ENCODE assay signal across 8 mouse cellular contexts in the genomic region with DNA sequence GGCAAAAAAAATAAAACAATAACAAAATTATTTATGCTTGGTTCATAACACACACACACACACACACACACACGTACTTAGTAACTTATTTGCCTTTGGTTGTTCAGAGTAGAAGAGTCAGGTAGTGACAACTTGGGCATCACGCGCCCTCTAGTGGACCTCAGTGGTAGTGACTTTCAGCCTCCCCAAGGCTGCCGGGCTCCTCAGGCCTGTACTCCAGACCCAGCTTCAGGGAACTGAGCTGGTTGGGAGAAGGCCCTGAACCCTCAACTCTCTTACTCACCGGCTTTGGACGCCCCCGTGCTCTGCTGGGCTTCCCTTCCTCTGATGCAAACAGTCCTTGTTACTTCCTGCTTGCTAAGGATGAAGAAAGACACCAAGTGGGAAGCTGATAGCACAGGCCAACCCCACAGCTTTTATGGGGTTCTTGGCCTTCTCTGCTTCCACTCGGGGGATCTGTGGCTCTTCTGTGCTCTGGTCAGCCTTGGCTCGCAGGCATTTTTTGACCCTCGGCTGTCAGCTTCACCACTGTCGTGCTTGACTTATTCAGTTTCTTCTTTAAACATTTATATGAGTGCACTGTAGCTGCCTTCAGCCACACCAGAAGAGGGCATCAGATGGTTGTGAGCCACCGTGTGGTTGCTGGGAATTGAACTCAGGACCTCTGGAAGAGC. TPM values are rescaled to one million over a fixed set of nuclear protein-coding genes. Genes with fewer than 3 reads are reported as not detected.
DNase-seq lines count a peak whose midpoint lies in the region; ATAC-seq and TF ChIP-seq lines count a peak whose summit lies in the region.

No protein-coding gene starts in this region.

- H3K4me1 ChIP-seq in ES-E14 (ENCODE audit: control insufficient read depth in 2 of 2, insufficient read depth in 2 of 2, low read length in 2 of 2, poor library complexity in 1 of 2): no peaks in the 10 kb centered on the region; a peak in 1 of 4 replicates
- no peaks in the 10 kb centered on the region for H3K4me1 ChIP-seq in forebrain, embryonic 14.5 days (ENCODE audit: control insufficient read depth, insufficient read depth, low read length)
- H3K4me1 ChIP-seq in lung, embryonic 14.5 days (ENCODE audit: insufficient read depth): no peaks in the 10 kb centered on the region; the same call in 1 of the 2 replicates
- H3K4me1 ChIP-seq in neural tube, embryonic 15.5 days: no peaks in the 10 kb centered on the region

- no peaks in the 10 kb centered on the region for H3K27me3 ChIP-seq in forebrain, embryonic 14.5 days (replicated peaks; ENCODE audit: control insufficient read depth, insufficient read depth, low read length)
- no peaks in the 10 kb centered on the region for H3K27me3 ChIP-seq in lung, embryonic 14.5 days (ENCODE audit: insufficient read depth, low read length)
- no peaks in the 10 kb centered on the region for H3K27me3 ChIP-seq in neural tube, embryonic 15.5 days (replicated peaks)

- H3K4me3 ChIP-seq in ES-E14 (ENCODE audit: insufficient read depth in 1 of 2, low read depth in 1 of 2, low read length in 2 of 2, poor library complexity in 1 of 2, severe bottlenecking in 1 of 2): no peak overlapping the region
- H3K4me3 ChIP-seq in forebrain, embryonic 14.5 days (ENCODE audit: low read depth, low read length): no peak overlapping the region
- no peak overlapping the region for H3K4me3 ChIP-seq in lung, embryonic 14.5 days (ENCODE audit: low read depth, low read length)
- no peak overlapping the region for H3K4me3 ChIP-seq in neural tube, embryonic 15.5 days (replicated peaks)

- in situ Hi-C loops in ES-E14 (cut with MboI; ENCODE audit: low sequenced_read_pairs in 2 of 2, unreplicated experiment in 2 of 2): loop anchor here in 1 of 2 experiments (5.0 kb wide), 1 partner anchor 91 kb away; the partner anchor contains the start of genes Frmd8 and Slc25a45

- no peak overlapping the region for H3K27ac ChIP-seq in ES-E14 (ENCODE audit: insufficient read depth, low read depth, low read length, poor library complexity, severe bottlenecking)
- no peak overlapping the region for H3K27ac ChIP-seq in forebrain, embryonic 14.5 days (ENCODE audit: low read depth, low read length)
- H3K27ac ChIP-seq in lung, embryonic 14.5 days (ENCODE audit: low read depth): no peak overlapping the region
- H3K27ac ChIP-seq in neural tube, embryonic 15.5 days (replicated peaks): 0 out of 2 replicates have a peak overlapping the region, but pooled peaks have one; percentile 4

- no peaks in the 10 kb centered on the region for H3K36me3 ChIP-seq in ES-E14 (ENCODE audit: control insufficient read depth, insufficient read depth, low read length, poor library complexity, severe bottlenecking)
- no peaks in the 10 kb centered on the region for H3K36me3 ChIP-seq in forebrain, embryonic 14.5 days (ENCODE audit: control insufficient read depth, insufficient read depth, low read length)
- no peaks in the 10 kb centered on the region for H3K36me3 ChIP-seq in lung, embryonic 14.5 days (ENCODE audit: insufficient read depth)
- no peaks in the 10 kb centered on the region for H3K36me3 ChIP-seq in neural tube, embryonic 15.5 days

- peak; percentile 85 for ATAC-seq in forebrain, embryonic 14.5 days
- ATAC-seq in lung, embryonic 14.5 days (ENCODE audit: insufficient read depth): peak; percentile 84
- ATAC-seq in neural tube, embryonic 15.5 days (ENCODE audit: low FRiP score): peak; percentile 86

- no peak overlapping the region for H3K9ac ChIP-seq in ES-E14 (ENCODE audit: insufficient read depth, low read depth, low read length, poor library complexity, severe bottlenecking)
- H3K9ac ChIP-seq in forebrain, embryonic 14.5 days (ENCODE audit: low read length): no peak overlapping the region; the same call in 1 of the 2 replicates
- H3K9ac ChIP-seq in lung, embryonic 14.5 days: no peak overlapping the region
- H3K9ac ChIP-seq in neural tube, embryonic 15.5 days (replicated peaks): no peak overlapping the region

- 12% methylated on average over 12 of the region's 12 CpGs for WGBS in forebrain, embryonic 14.5 days
- 8% methylated on average over 12 of the region's 12 CpGs for WGBS in lung, embryonic 14.5 days
- WGBS in neural tube, embryonic 15.5 days: 11% methylated on average over 12 of the region's 12 CpGs

- peak; percentile 94 for TF ChIP-seq CTCF in lung, embryonic 14.5 days (IDR thresholded peaks at IDR 0.05; ENCODE audit: low read depth)

- no peak overlapping the region for H3K4me2 ChIP-seq in forebrain, embryonic 14.5 days (ENCODE audit: low read length)
- H3K4me2 ChIP-seq in lung, embryonic 14.5 days: no peak overlapping the region
- H3K4me2 ChIP-seq in neural tube, embryonic 15.5 days: no peak overlapping the region

- no peak for DNase-seq in ES-E14 (ENCODE audit: low read depth, low spot score)
- DNase-seq in cerebellum, adult 11 months: peak; percentile 87
- DNase-seq in forebrain, embryonic 14.5 days (ENCODE audit: low spot score): peak; percentile 89
- peak; percentile 92 to 93 for DNase-seq in heart, postnatal 10 days
- DNase-seq in kidney, postnatal 4 days: peak; percentile 93
- DNase-seq in lung, embryonic 14.5 days: peak; percentile 96
- peak; percentile 66 to 68 for DNase-seq in thymus, adult 18-20 months

- no peaks in the 10 kb centered on the region for H3K9me3 ChIP-seq in ES-E14 (ENCODE audit: control insufficient read depth, insufficient read depth, low read depth, low read length)
- no peaks in the 10 kb centered on the region for H3K9me3 ChIP-seq in forebrain, embryonic 14.5 days (replicated peaks; ENCODE audit: control insufficient read depth, low read length)
- H3K9me3 ChIP-seq in lung, embryonic 14.5 days (ENCODE audit: low read depth, low read length): no peaks in the 10 kb centered on the region
- no peaks in the 10 kb centered on the region for H3K9me3 ChIP-seq in neural tube, embryonic 15.5 days (replicated peaks)

- intact Hi-C loops in heart, postnatal 10 days (cut with DNase I): loop anchor here (1.0 to 10.0 kb wide), 3 partner anchors 92 to 228 kb away; partner anchors contain the start of gene Capn1

TF ChIP-seq in ES-E14, 5 proteins besides CTCF, POLR2A, EP300 and RAD21:
- TF ChIP-seq ZNF384 (IDR thresholded peaks at IDR 0.05; ENCODE audit: low read depth, low read length) (no peak), ZC3H11A (IDR thresholded peaks at IDR 0.05; ENCODE audit: borderline replicate concordance, low read depth, low read length) (peak; percentile 68; the same call in 1 of the 2 replicates), CHD2 (IDR thresholded peaks at IDR 0.05; ENCODE audit: low read depth, low read length) (no peak)

RNA-seq across cellular contexts. Expression of gene Scyl1, which starts 15.4 kb away (rescaled TPM):
- 55.6 and 80.8 TPM in 2 replicates for total RNA-seq in ES-E14 (2012; rRNA removed)
- 56.1 and 67.9 TPM in 2 replicates for polyA plus RNA-seq in forebrain, embryonic 14.5 days (2014; fragmentation: Nextera tagmentation; extraction: Ambion mirVana)
- total RNA-seq in heart, postnatal 10 days (2021): 10 to 100 TPM; 63.4 to 65.7 TPM
- polyA plus RNA-seq in lung, embryonic 14.5 days (2014; fragmentation: Nextera tagmentation; extraction: Ambion mirVana): 74.8 and 84.5 TPM in 2 replicates
- polyA plus RNA-seq in neural tube, embryonic 15.5 days (2015; fragmentation: Nextera tagmentation; extraction: Ambion mirVana): 81.6 and 83.1 TPM in 2 replicates

RNA-seq across cellular contexts. Expression of gene Ltbp3, which starts 45.9 kb away (rescaled TPM):
- 7.0 and 7.8 TPM in 2 replicates for total RNA-seq in ES-E14 (2012; rRNA removed)
- polyA plus RNA-seq in forebrain, embryonic 14.5 days (2014; fragmentation: Nextera tagmentation; extraction: Ambion mirVana): 8.5 and 10.7 TPM in 2 replicates
- total RNA-seq in heart, postnatal 10 days (2021): 10 to 100 TPM; 77.0 to 79.2 TPM
- polyA plus RNA-seq in lung, embryonic 14.5 days (2014; fragmentation: Nextera tagmentation; extraction: Ambion mirVana): 51.8 and 55.9 TPM in 2 replicates
- 15.6 and 19.1 TPM in 2 replicates for polyA plus RNA-seq in neural tube, embryonic 15.5 days (2015; fragmentation: Nextera tagmentation; extraction: Ambion mirVana)

RNA-seq across cellular contexts. Expression of gene Fam89b, which starts 57.1 kb away (rescaled TPM):
- 12.3 and 16.4 TPM in 2 replicates for total RNA-seq in ES-E14 (2012; rRNA removed)
- polyA plus RNA-seq in forebrain, embryonic 14.5 days (2014; fragmentation: Nextera tagmentation; extraction: Ambion mirVana): 204 and 233 TPM in 2 replicates
- total RNA-seq in heart, postnatal 10 days (2021): 10 to 100 TPM; 44.0 to 47.7 TPM
- polyA plus RNA-seq in lung, embryonic 14.5 days (2014; fragmentation: Nextera tagmentation; extraction: Ambion mirVana): 108 and 116 TPM in 2 replicates
- polyA plus RNA-seq in neural tube, embryonic 15.5 days (2015; fragmentation: Nextera tagmentation; extraction: Ambion mirVana): 122 and 138 TPM in 2 replicates
